Mouse (Mus musculus): ENCODE measurements around the gene Akr1c18. TPM values are rescaled to one million over a fixed set of nuclear protein-coding genes. Genes with fewer than 3 reads are reported as not detected.
"Not testable (repeated sequence)": the region's sequence is repeated elsewhere in the genome, so short reads cannot be mapped to it uniquely, and the experiment has no call there.

The Akr1c18 gene
- polyA plus RNA-seq, 1 experiment, result 44.6 TPM

GRCm38 (mm10) chr13:4131721-4132120 lies 18.7 kb downstream of the Akr1c18 start:
- TF ChIP-seq POLR2A (IDR thresholded peaks at IDR 0.05; ENCODE audit: low read depth, low read length) (no peak), CTCF (conservative IDR thresholded peaks at IDR 0.05; ENCODE audit: insufficient read depth, insufficient read length, low read depth, low read length) (no peak)
- Histone ChIP-seq H3K27me3 (replicated peaks; ENCODE audit: control insufficient read depth, insufficient read depth, low read length) (no peaks in the 10 kb centered on the region), H3K27ac (ENCODE audit: insufficient read depth, low read depth, low read length) (no peak overlapping the region), H3K4me3 (ENCODE audit: insufficient read depth, low read depth, low read length) (no peak overlapping the region), H3K4me1 (ENCODE audit: control insufficient read depth, insufficient read depth, low read length) (no peaks in the 10 kb centered on the region), H3K36me3 (ENCODE audit: control insufficient read depth, insufficient read depth, low read length) (no peaks in the 10 kb centered on the region)
- WGBS, result 66% methylated on average over 3 of the region's 3 CpGs
- DNase-seq, result no peak

GRCm38 (mm10) chr13:4131317-4131716 lies 19.1 kb downstream of the Akr1c18 start:
- H3K27ac ChIP-seq (ENCODE audit: insufficient read depth, low read depth, low read length), result no peak overlapping the region
- WGBS, result 67% methylated on average over 1 of the region's 1 CpGs
- H3K4me3 ChIP-seq (ENCODE audit: insufficient read depth, low read depth, low read length), result no peak overlapping the region
- no peaks in the 10 kb centered on the region for H3K36me3 ChIP-seq (ENCODE audit: control insufficient read depth, insufficient read depth, low read length)
- no peaks in the 10 kb centered on the region for H3K4me1 ChIP-seq (ENCODE audit: control insufficient read depth, insufficient read depth, low read length)
- no peak for TF ChIP-seq POLR2A (IDR thresholded peaks at IDR 0.05; ENCODE audit: low read depth, low read length)
- no peak for TF ChIP-seq CTCF (conservative IDR thresholded peaks at IDR 0.05; ENCODE audit: insufficient read depth, insufficient read length, low read depth, low read length)
- no peaks in the 10 kb centered on the region for H3K27me3 ChIP-seq (replicated peaks; ENCODE audit: control insufficient read depth, insufficient read depth, low read length)
- no peak for DNase-seq

GRCm38 (mm10) chr13:4129100-4129499 lies 21.4 kb downstream of the Akr1c18 start:
- TF ChIP-seq CTCF (conservative IDR thresholded peaks at IDR 0.05; ENCODE audit: insufficient read depth, insufficient read length, low read depth, low read length), result no peak
- no peak for TF ChIP-seq POLR2A (IDR thresholded peaks at IDR 0.05; ENCODE audit: low read depth, low read length)

GRCm38 (mm10) chr13:4125846-4126245 lies 24.6 kb downstream of the Akr1c18 start:
- not testable (repeated sequence) for DNase-seq; H3K27ac ChIP-seq (ENCODE audit: insufficient read depth, low read depth, low read length); H3K4me3 ChIP-seq (ENCODE audit: insufficient read depth, low read depth, low read length); H3K4me1 ChIP-seq (ENCODE audit: control insufficient read depth, insufficient read depth, low read length); H3K27me3 ChIP-seq (replicated peaks; ENCODE audit: control insufficient read depth, insufficient read depth, low read length); H3K36me3 ChIP-seq (ENCODE audit: control insufficient read depth, insufficient read depth, low read length)
- WGBS, result 86% methylated on average over 1 of the region's 1 CpGs

More at GRCm38 (mm10) chr13:4129100-4129499, 21.4 kb downstream of the Akr1c18 start:
- 25% methylated on average over 5 of the region's 5 CpGs for WGBS
- Histone ChIP-seq H3K27me3 (replicated peaks; ENCODE audit: control insufficient read depth, insufficient read depth, low read length) (no peaks in the 10 kb centered on the region), H3K36me3 (ENCODE audit: control insufficient read depth, insufficient read depth, low read length) (no peaks in the 10 kb centered on the region), H3K4me1 (ENCODE audit: control insufficient read depth, insufficient read depth, low read length) (0 out of 2 replicates have a peak, but pooled peaks cover under 1% of the 10 kb centered on the region), H3K27ac (ENCODE audit: insufficient read depth, low read depth, low read length) (no peak overlapping the region), H3K4me3 (ENCODE audit: insufficient read depth, low read depth, low read length) (no peak overlapping the region)
- DNase-seq, result peak; percentile 65

- not testable (repeated sequence) for H3K4me3 ChIP-seq (ENCODE audit: insufficient read depth, low read depth, low read length); H3K36me3 ChIP-seq (ENCODE audit: control insufficient read depth, insufficient read depth, low read length); H3K4me1 ChIP-seq (ENCODE audit: control insufficient read depth, insufficient read depth, low read length); H3K27me3 ChIP-seq (replicated peaks; ENCODE audit: control insufficient read depth, insufficient read depth, low read length)
- WGBS, result 73% methylated on average over 6 of the region's 6 CpGs
- H3K27ac ChIP-seq (ENCODE audit: insufficient read depth, low read depth, low read length), result peak overlapping the region; percentile 45; the same call in 1 of the 2 replicates
- peak; percentile 72 for DNase-seq
Measured at GRCm38 (mm10) chr13:4124471-4124870, 26.0 kb downstream of the Akr1c18 start.

- Histone ChIP-seq H3K27ac (ENCODE audit: insufficient read depth, low read depth, low read length) (no peak overlapping the region), H3K4me1 (ENCODE audit: control insufficient read depth, insufficient read depth, low read length) (0 out of 2 replicates have a peak, but pooled peaks cover 3% of the 10 kb centered on the region), H3K36me3 (ENCODE audit: control insufficient read depth, insufficient read depth, low read length) (no peaks in the 10 kb centered on the region), H3K4me3 (ENCODE audit: insufficient read depth, low read depth, low read length) (no peak overlapping the region), H3K27me3 (replicated peaks; ENCODE audit: control insufficient read depth, insufficient read depth, low read length) (no peaks in the 10 kb centered on the region)
- peak; percentile 60 for DNase-seq
- 41% methylated on average over 7 of the region's 7 CpGs for WGBS
- TF ChIP-seq POLR2A (IDR thresholded peaks at IDR 0.05; ENCODE audit: low read depth, low read length) (no peak), CTCF (conservative IDR thresholded peaks at IDR 0.05; ENCODE audit: insufficient read depth, insufficient read length, low read depth, low read length) (no peak)
Measured at GRCm38 (mm10) chr13:4123146-4123545, 27.3 kb downstream of the Akr1c18 start.

- no peak overlapping the region for H3K27ac ChIP-seq (ENCODE audit: insufficient read depth, low read depth, low read length)
- WGBS, result 69% methylated on average over 2 of the region's 2 CpGs
- H3K4me3 ChIP-seq (ENCODE audit: insufficient read depth, low read depth, low read length), result no peak overlapping the region
- H3K4me1 ChIP-seq (ENCODE audit: control insufficient read depth, insufficient read depth, low read length), result 0 out of 2 replicates have a peak, but pooled peaks cover 3% of the 10 kb centered on the region
- no peak for TF ChIP-seq CTCF (conservative IDR thresholded peaks at IDR 0.05; ENCODE audit: insufficient read depth, insufficient read length, low read depth, low read length)
- TF ChIP-seq POLR2A (IDR thresholded peaks at IDR 0.05; ENCODE audit: low read depth, low read length), result no peak
- H3K36me3 ChIP-seq (ENCODE audit: control insufficient read depth, insufficient read depth, low read length), result no peaks in the 10 kb centered on the region
- no peak for DNase-seq
- H3K27me3 ChIP-seq (replicated peaks; ENCODE audit: control insufficient read depth, insufficient read depth, low read length), result no peaks in the 10 kb centered on the region
Measured at GRCm38 (mm10) chr13:4119181-4119904, 31.1 kb downstream of the Akr1c18 start.

Measured in kidney, adult 2 months (tissue).